Comparison of ENCODE assay signal across 9 mouse cellular contexts in genomic region chr8:119708878-119709702, GRCm38 (mm10). TPM values are rescaled to one million over a fixed set of nuclear protein-coding genes. Genes with fewer than 3 reads are reported as not detected.
DNase-seq lines count a peak whose midpoint lies in the region; ATAC-seq and TF ChIP-seq lines count a peak whose summit lies in the region.
"Had no signal": no experiment of that assay in that cellular context is flagged by ENCODE, and none has a peak within 500 bp of the region (broad histone marks: within the 10 kb centered on the region; RNA-seq: fewer than 3 reads in every experiment).

No protein-coding gene starts in this region.

- peak; percentile 37 for DNase-seq in hindbrain, embryonic 11.5 days (ENCODE audit: low spot score)
- DNase-seq in hindbrain, embryonic 14.5 days (ENCODE audit: low spot score): no peak
- DNase-seq in MN1 (ENCODE audit: low spot score): peak; percentile 96
- peak; percentile 41 for DNase-seq in gastrocnemius, postnatal 10 days
- DNase-seq in kidney, postnatal 0 days (ENCODE audit: low spot score): peak; percentile 29
- no peak for DNase-seq in layer of hippocampus, adult 2 months (ENCODE audit: low spot score in 2 of 2)
- no peak for DNase-seq in frontal cortex, postnatal 10 days (ENCODE audit: low spot score in 2 of 2)
- no peak for DNase-seq in thymus, adult 18-20 months

- TF ChIP-seq CTCF in kidney, postnatal 0 days (IDR thresholded peaks at IDR 0.05; ENCODE audit: low read depth): no peak
- TF ChIP-seq CTCF in layer of hippocampus, adult 2 months (conservative IDR thresholded peaks at IDR 0.05): no peak

- no peaks in the 10 kb centered on the region for H3K36me3 ChIP-seq in hindbrain, embryonic 11.5 days (ENCODE audit: control insufficient read depth, insufficient read depth, low read length)
- H3K36me3 ChIP-seq in hindbrain, embryonic 14.5 days (replicated peaks; ENCODE audit: control insufficient read depth, insufficient read depth): no peaks in the 10 kb centered on the region
- no peaks in the 10 kb centered on the region for H3K36me3 ChIP-seq in kidney, postnatal 0 days (ENCODE audit: insufficient read depth, low read length)

- peak; percentile 45 for ATAC-seq in hindbrain, embryonic 11.5 days (ENCODE audit: low FRiP score)
- no peak for ATAC-seq in hindbrain, embryonic 14.5 days (ENCODE audit: low FRiP score)
- peak; percentile 56 for ATAC-seq in kidney, postnatal 0 days (replicated peaks; ENCODE audit: low FRiP score, low read depth)
- ATAC-seq: forebrain, embryonic 14.5 days had no signal

- no peaks in the 10 kb centered on the region for H3K4me1 ChIP-seq in hindbrain, embryonic 11.5 days (replicated peaks; ENCODE audit: control insufficient read depth, insufficient read depth, low read length)
- 0 out of 2 replicates have a peak, but pooled peaks cover 10% of the 10 kb centered on the region for H3K4me1 ChIP-seq in hindbrain, embryonic 14.5 days (replicated peaks; ENCODE audit: control insufficient read depth, insufficient read depth, low read length)
- H3K4me1 ChIP-seq in kidney, postnatal 0 days (replicated peaks; ENCODE audit: insufficient read depth, low read length): 0 out of 2 replicates have a peak, but pooled peaks cover 3% of the 10 kb centered on the region

- H3K27me3 ChIP-seq in hindbrain, embryonic 11.5 days (ENCODE audit: control insufficient read depth, insufficient read depth, low read length): no peaks in the 10 kb centered on the region
- no peaks in the 10 kb centered on the region; the same call in 1 of the 2 replicates for H3K27me3 ChIP-seq in hindbrain, embryonic 14.5 days (ENCODE audit: control insufficient read depth, insufficient read depth, low read length)
- no peaks in the 10 kb centered on the region; the same call in 1 of the 2 replicates for H3K27me3 ChIP-seq in kidney, postnatal 0 days (ENCODE audit: insufficient read depth, low read length)

- no peak overlapping the region for H3K4me3 ChIP-seq in hindbrain, embryonic 11.5 days (ENCODE audit: low read depth, low read length)
- no peak overlapping the region for H3K4me3 ChIP-seq in hindbrain, embryonic 14.5 days (replicated peaks; ENCODE audit: low read length)
- H3K4me3 ChIP-seq in kidney, postnatal 0 days (replicated peaks; ENCODE audit: low read depth, low read length): no peak overlapping the region
- no peak overlapping the region for H3K4me3 ChIP-seq in layer of hippocampus, adult 2 months

- H3K9me3 ChIP-seq in hindbrain, embryonic 11.5 days (ENCODE audit: control insufficient read depth, low read length): no peaks in the 10 kb centered on the region
- H3K9me3 ChIP-seq in hindbrain, embryonic 14.5 days (ENCODE audit: control insufficient read depth, low read length): no peaks in the 10 kb centered on the region
- H3K9me3 ChIP-seq in kidney, postnatal 0 days (replicated peaks; ENCODE audit: low read length): no peaks in the 10 kb centered on the region

- 73% methylated on average over 14 of the region's 14 CpGs for WGBS in hindbrain, embryonic 11.5 days
- 67% methylated on average over 14 of the region's 14 CpGs for WGBS in hindbrain, embryonic 14.5 days
- 44% methylated on average over 14 of the region's 14 CpGs for WGBS in kidney, postnatal 0 days

- H3K4me2 ChIP-seq in hindbrain, embryonic 11.5 days (replicated peaks; ENCODE audit: low read depth, low read length): no peak overlapping the region
- H3K4me2 ChIP-seq in hindbrain, embryonic 14.5 days (replicated peaks): no peak overlapping the region
- H3K4me2 ChIP-seq in kidney, postnatal 0 days (ENCODE audit: low read length): no peak overlapping the region

- no peak overlapping the region for H3K27ac ChIP-seq in hindbrain, embryonic 11.5 days (ENCODE audit: low read depth, low read length)
- no peak overlapping the region for H3K27ac ChIP-seq in hindbrain, embryonic 14.5 days
- H3K27ac ChIP-seq in kidney, postnatal 0 days: 0 out of 2 replicates have a peak overlapping the region, but pooled peaks have one; percentile 50
- H3K27ac ChIP-seq in layer of hippocampus, adult 2 months: no peak overlapping the region

- no peak overlapping the region for H3K9ac ChIP-seq in hindbrain, embryonic 11.5 days (ENCODE audit: low read depth, low read length)
- no peak overlapping the region for H3K9ac ChIP-seq in hindbrain, embryonic 14.5 days
- H3K9ac ChIP-seq in kidney, postnatal 0 days (ENCODE audit: low read depth, low read length): no peak overlapping the region

RNA-seq across cellular contexts. Expression of gene Atp2c2, which starts 9.3 kb away (rescaled TPM):
- 0.40 and 0.96 TPM in 2 replicates for polyA plus RNA-seq in hindbrain, embryonic 11.5 days (2014; fragmentation: Nextera tagmentation; extraction: Ambion mirVana)
- 0.13 and 0.22 TPM in 2 replicates for polyA plus RNA-seq in hindbrain, embryonic 14.5 days (2014; fragmentation: Nextera tagmentation; extraction: Ambion mirVana)
- total RNA-seq in gastrocnemius, postnatal 10 days (2021): not detected
- 1.3 and 1.6 TPM in 2 replicates for polyA plus RNA-seq in kidney, postnatal 0 days (2015; fragmentation: Nextera tagmentation; extraction: Ambion mirVana)
- 1 to 10 TPM; 1.7 to 1.9 TPM for total RNA-seq in layer of hippocampus, adult 2 months (2021)

RNA-seq across cellular contexts. Expression of gene Wfdc1, which starts 42.9 kb away (rescaled TPM):
- 3.6 and 4.6 TPM in 2 replicates for polyA plus RNA-seq in hindbrain, embryonic 11.5 days (2014; fragmentation: Nextera tagmentation; extraction: Ambion mirVana)
- polyA plus RNA-seq in hindbrain, embryonic 14.5 days (2014; fragmentation: Nextera tagmentation; extraction: Ambion mirVana): 5.5 and 6.1 TPM in 2 replicates
- total RNA-seq in gastrocnemius, postnatal 10 days (2021): 10 to 100 TPM; 69.8 to 78.6 TPM
- 6.2 and 6.9 TPM in 2 replicates for polyA plus RNA-seq in kidney, postnatal 0 days (2015; fragmentation: Nextera tagmentation; extraction: Ambion mirVana)
- 1 to 10 TPM; 6.3 to 6.7 TPM for total RNA-seq in layer of hippocampus, adult 2 months (2021)

Comparison
In these comparisons a context has a peak if more than half of its experiments do, and no peak if none do; other contexts are left out.
1. DNase-seq: peak in hindbrain, embryonic 11.5 days (single experiment), MN1 (single experiment), gastrocnemius, postnatal 10 days (single experiment) and kidney, postnatal 0 days (single experiment); none in hindbrain, embryonic 14.5 days (single experiment), layer of hippocampus, adult 2 months (0 of 2), frontal cortex, postnatal 10 days (0 of 2) and thymus, adult 18-20 months (0 of 2).